Mouse (Mus musculus): ENCODE data around the gene Prrt3. TPM values are rescaled to one million over a fixed set of nuclear protein-coding genes. Genes with fewer than 3 reads are reported as not detected.

The Prrt3 gene
- polyA plus RNA-seq, 1 experiment = not detected

DNA sequence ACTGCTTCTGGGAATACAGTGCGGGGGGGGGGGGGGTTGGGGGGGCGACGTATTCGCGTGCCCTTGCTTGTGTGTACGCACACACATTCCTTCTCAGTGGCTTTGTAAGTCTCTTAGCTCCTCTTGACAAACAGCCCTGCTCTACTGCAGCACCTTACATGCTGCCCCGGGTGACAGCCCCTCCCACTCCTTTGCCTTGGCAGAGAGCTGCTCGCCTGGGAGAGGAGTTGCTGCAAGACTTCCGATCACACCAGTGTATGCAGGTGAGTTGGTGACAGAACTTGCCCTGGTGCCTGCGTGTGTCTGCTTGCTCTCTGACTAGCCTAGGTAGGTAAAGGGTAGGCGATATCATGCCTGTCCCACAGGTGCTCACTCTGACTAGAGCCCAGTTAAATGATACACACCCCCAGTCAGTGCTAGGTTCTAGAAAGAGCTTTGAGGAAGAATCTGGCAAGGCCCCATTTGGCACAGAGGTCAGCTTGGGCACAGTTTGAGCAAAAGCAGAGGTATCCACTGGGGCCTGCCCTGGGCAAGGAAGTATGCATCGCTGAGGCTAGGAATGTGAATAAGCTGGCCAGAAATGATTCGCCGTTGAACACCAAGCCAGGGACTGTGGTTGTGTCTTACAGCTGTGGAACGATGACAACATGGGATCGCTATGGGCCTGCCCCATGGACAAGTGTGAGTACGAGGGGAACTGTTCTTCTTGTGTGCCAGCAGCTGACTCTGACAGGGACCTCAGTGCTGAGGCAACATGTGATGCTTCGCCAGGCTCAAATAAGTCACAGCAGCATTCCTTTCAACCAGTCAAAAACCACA lies 21.0 kb downstream of the Prrt3 start:
- peaks cover 55% of the 10 kb centered on the region for H3K27me3 ChIP-seq (ENCODE audit: control insufficient read depth)
- H3K9me3 ChIP-seq (ENCODE audit: control insufficient read depth, low read length) = no peaks in the 10 kb centered on the region
- no peak overlapping the region for H3K4me3 ChIP-seq (replicated peaks)
- peaks cover 28% of the 10 kb centered on the region for H3K4me1 ChIP-seq (ENCODE audit: control insufficient read depth)
- no peak for TF ChIP-seq GATA1 (IDR thresholded peaks at IDR 0.05; ENCODE audit: low read length)
- TF ChIP-seq TAL1 (IDR thresholded peaks at IDR 0.05; ENCODE audit: low read length) = no peak
- no peaks in the 10 kb centered on the region; the same call in 1 of the 2 replicates for H3K36me3 ChIP-seq (ENCODE audit: control insufficient read depth)

DNA sequence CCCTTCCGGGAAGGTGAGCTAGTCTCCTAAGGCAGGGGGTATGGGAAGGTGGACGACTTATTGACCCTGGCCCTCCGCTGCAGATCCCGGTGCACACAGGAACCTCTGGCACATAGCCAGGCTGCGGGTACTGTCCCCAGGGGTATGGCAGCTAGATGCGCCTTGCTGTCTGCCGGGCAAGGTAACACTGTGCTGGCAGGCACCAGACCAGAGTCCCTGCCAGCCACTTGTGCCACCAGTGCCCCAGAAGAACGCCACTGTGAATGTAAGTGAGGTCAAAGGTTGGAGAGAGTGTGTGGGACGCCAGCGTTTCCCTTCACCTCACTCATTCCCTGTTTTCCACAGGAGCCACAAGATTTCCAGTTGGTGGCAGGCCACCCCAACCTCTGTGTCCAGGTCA lies 22.8 kb downstream of the Prrt3 start:
- no peak for TF ChIP-seq GATA1 (IDR thresholded peaks at IDR 0.05; ENCODE audit: low read length)
- TF ChIP-seq TAL1 (IDR thresholded peaks at IDR 0.05; ENCODE audit: low read length) = no peak
- Histone ChIP-seq H3K9me3 (ENCODE audit: control insufficient read depth, low read length) (no peaks in the 10 kb centered on the region), H3K27me3 (ENCODE audit: control insufficient read depth) (peaks cover 61% of the 10 kb centered on the region), H3K36me3 (ENCODE audit: control insufficient read depth) (no peaks in the 10 kb centered on the region; the same call in 1 of the 2 replicates), H3K4me3 (replicated peaks) (no peak overlapping the region), H3K4me1 (ENCODE audit: control insufficient read depth) (peaks cover 19% of the 10 kb centered on the region)

DNA sequence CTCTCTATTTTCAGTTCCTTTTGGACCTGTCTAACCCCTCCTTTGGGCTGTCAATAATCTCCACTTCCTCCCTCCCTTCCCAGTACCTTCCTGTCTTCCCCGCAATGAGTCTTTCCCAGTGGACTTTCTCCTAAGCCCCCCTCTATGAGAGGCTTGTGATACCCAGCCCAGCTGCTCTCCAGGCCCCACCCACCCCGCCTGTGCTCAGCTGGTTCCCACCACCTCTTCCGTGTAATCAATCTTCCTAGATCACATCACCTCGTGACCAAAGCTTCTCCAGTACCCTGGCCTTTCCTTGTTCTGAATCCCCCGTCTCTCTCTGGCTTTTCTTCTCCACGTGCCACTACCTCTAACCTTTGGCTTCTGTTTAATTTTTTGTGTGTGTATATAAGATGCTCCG lies 24.4 kb downstream of the Prrt3 start:
- H3K4me1 ChIP-seq (ENCODE audit: control insufficient read depth) = peaks cover 8% of the 10 kb centered on the region
- no peaks in the 10 kb centered on the region for H3K9me3 ChIP-seq (ENCODE audit: control insufficient read depth, low read length)
- H3K27me3 ChIP-seq (ENCODE audit: control insufficient read depth) = peaks cover 56% of the 10 kb centered on the region
- no peak overlapping the region for H3K4me3 ChIP-seq (replicated peaks)
- TF ChIP-seq GATA1 (IDR thresholded peaks at IDR 0.05; ENCODE audit: low read length) (no peak), TAL1 (IDR thresholded peaks at IDR 0.05; ENCODE audit: low read length) (no peak)
- no peaks in the 10 kb centered on the region; the same call in 1 of the 2 replicates for H3K36me3 ChIP-seq (ENCODE audit: control insufficient read depth)

DNA sequence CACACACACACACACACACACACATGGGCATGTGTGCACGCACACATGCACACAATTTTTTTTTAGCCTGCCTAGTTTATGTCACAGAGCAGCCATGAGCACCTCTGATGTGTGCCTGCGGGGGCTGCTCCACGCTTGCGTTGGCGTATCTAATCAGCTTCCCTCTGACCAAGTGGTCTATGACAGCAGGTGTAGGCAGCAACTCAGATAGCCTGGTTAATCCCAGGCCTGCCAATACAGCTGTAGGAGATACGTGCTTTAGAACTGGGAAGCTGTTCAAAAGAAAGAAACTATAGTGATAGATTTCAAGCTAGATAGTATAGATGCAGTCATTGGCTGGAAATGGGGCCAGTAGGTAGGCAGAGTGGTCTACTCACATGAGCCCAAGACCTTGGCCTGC lies 28.0 kb downstream of the Prrt3 start:
- H3K27me3 ChIP-seq (ENCODE audit: control insufficient read depth) = peaks cover 51% of the 10 kb centered on the region
- peaks cover 13% of the 10 kb centered on the region for H3K4me1 ChIP-seq (ENCODE audit: control insufficient read depth)
- no peaks in the 10 kb centered on the region for H3K9me3 ChIP-seq (ENCODE audit: control insufficient read depth, low read length)
- TF ChIP-seq GATA1 (IDR thresholded peaks at IDR 0.05; ENCODE audit: low read length) (no peak), TAL1 (IDR thresholded peaks at IDR 0.05; ENCODE audit: low read length) (no peak)
- H3K36me3 ChIP-seq (ENCODE audit: control insufficient read depth) = no peaks in the 10 kb centered on the region
- no peak overlapping the region for H3K4me3 ChIP-seq (replicated peaks)

- Histone ChIP-seq H3K4me1 (ENCODE audit: control insufficient read depth) (peaks cover 13% of the 10 kb centered on the region), H3K36me3 (ENCODE audit: control insufficient read depth) (no peaks in the 10 kb centered on the region), H3K9me3 (ENCODE audit: control insufficient read depth, low read length) (no peaks in the 10 kb centered on the region), H3K4me3 (replicated peaks) (no peak overlapping the region), H3K27me3 (ENCODE audit: control insufficient read depth) (peaks cover 51% of the 10 kb centered on the region)
- TF ChIP-seq TAL1 (IDR thresholded peaks at IDR 0.05; ENCODE audit: low read length) (no peak), GATA1 (IDR thresholded peaks at IDR 0.05; ENCODE audit: low read length) (no peak)
Measured at GRCm38 (mm10) chr6:113473246-113473645, 28.5 kb downstream of the Prrt3 start.

DNA sequence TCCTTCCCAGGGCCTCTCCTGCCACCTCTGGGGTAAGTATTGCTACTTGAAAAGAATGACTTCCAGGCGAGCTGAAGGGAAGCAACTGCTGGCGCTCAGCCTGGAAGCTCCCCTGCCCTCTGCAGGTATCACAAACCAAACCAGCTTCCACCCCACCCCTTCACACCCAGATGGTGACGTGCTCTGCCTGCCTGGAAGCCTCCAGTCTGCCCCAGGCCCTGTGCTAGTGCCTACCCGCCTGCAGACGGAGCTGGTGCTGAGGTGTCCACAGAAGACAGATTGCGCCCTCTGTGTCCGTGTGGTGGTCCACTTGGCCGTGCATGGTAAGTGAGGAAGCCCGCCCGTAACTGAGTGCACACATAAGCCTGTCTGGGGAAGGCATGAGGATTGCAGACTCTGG lies 29.7 kb downstream of the Prrt3 start:
- H3K27me3 ChIP-seq (ENCODE audit: control insufficient read depth) = peaks cover 47% of the 10 kb centered on the region

GRCm38 (mm10) chr6:113471297-113471936 lies 30.3 kb downstream of the Prrt3 start, which contains the start of gene Il17rc:
Il17rc (plus strand) TSS chr6:113471427.
- TF ChIP-seq TAL1 (IDR thresholded peaks at IDR 0.05; ENCODE audit: low read length) = no peak
- no peak for TF ChIP-seq GATA1 (IDR thresholded peaks at IDR 0.05; ENCODE audit: low read length)
- H3K27me3 ChIP-seq (ENCODE audit: control insufficient read depth) = peaks cover 41% of the 10 kb centered on the region

More for the DNA sequence above, 29.7 kb downstream of the Prrt3 start:
- Histone ChIP-seq H3K36me3 (ENCODE audit: control insufficient read depth) (no peaks in the 10 kb centered on the region), H3K4me1 (ENCODE audit: control insufficient read depth) (peaks cover 13% of the 10 kb centered on the region), H3K9me3 (ENCODE audit: control insufficient read depth, low read length) (no peaks in the 10 kb centered on the region), H3K4me3 (replicated peaks) (no peak overlapping the region)
- no peak for TF ChIP-seq TAL1 (IDR thresholded peaks at IDR 0.05; ENCODE audit: low read length)
- TF ChIP-seq GATA1 (IDR thresholded peaks at IDR 0.05; ENCODE audit: low read length) = no peak

GRCm38 (mm10) chr6:113469432-113469831 lies 32.3 kb downstream of the Prrt3 start:
- Histone ChIP-seq H3K4me3 (replicated peaks) (peak overlapping the region; percentile 48), H3K4me1 (ENCODE audit: control insufficient read depth) (peaks cover 13% of the 10 kb centered on the region), H3K36me3 (ENCODE audit: control insufficient read depth) (no peaks in the 10 kb centered on the region), H3K27me3 (ENCODE audit: control insufficient read depth) (peaks cover 37% of the 10 kb centered on the region), H3K9me3 (ENCODE audit: control insufficient read depth, low read length) (no peaks in the 10 kb centered on the region)
- TF ChIP-seq GATA1 (IDR thresholded peaks at IDR 0.05; ENCODE audit: low read length) (no peak), TAL1 (IDR thresholded peaks at IDR 0.05; ENCODE audit: low read length) (no peak)

More at GRCm38 (mm10) chr6:113471297-113471936, 30.3 kb downstream of the Prrt3 start, which contains the start of gene Il17rc:
- H3K4me1 ChIP-seq (ENCODE audit: control insufficient read depth) = peaks cover 13% of the 10 kb centered on the region
- no peaks in the 10 kb centered on the region for H3K9me3 ChIP-seq (ENCODE audit: control insufficient read depth, low read length)
- no peaks in the 10 kb centered on the region for H3K36me3 ChIP-seq (ENCODE audit: control insufficient read depth)
- peak within 1 kb of the TSS; percentile 5 for H3K4me3 ChIP-seq (replicated peaks)

DNA sequence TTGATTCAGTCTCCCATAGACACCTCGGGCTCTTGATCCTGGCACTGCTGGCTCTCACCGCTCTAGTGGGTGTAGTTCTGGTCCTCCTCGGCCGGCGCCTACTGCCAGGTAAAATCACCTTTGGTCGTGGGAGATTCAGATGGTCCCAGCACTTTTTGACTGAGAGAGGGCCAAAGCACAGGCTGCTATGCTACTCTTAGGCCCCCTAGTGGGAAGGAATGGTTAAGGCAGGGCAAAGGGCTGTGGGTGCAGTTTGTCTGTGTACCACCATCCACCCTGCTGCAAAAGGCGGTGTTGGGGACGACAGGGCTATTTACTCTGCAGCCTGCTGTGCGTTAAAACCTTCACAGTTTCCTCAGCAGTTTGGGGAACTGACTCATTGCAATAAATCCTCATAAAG lies 32.7 kb downstream of the Prrt3 start:
- H3K9me3 ChIP-seq (ENCODE audit: control insufficient read depth, low read length) = no peaks in the 10 kb centered on the region
- no peaks in the 10 kb centered on the region for H3K36me3 ChIP-seq (ENCODE audit: control insufficient read depth)
- H3K4me1 ChIP-seq (ENCODE audit: control insufficient read depth) = peaks cover 13% of the 10 kb centered on the region
- H3K4me3 ChIP-seq (replicated peaks) = peak overlapping the region; percentile 48
- H3K27me3 ChIP-seq (ENCODE audit: control insufficient read depth) = peaks cover 32% of the 10 kb centered on the region
- TF ChIP-seq GATA1 (IDR thresholded peaks at IDR 0.05; ENCODE audit: low read length) (no peak), TAL1 (IDR thresholded peaks at IDR 0.05; ENCODE audit: low read length) (no peak)

Data from erythroblast, embryonic 14.5 days (primary cell).